Mouse (Mus musculus): ENCODE data around the gene Nrp2. TPM values are rescaled to one million over a fixed set of nuclear protein-coding genes. Genes with fewer than 3 reads are reported as not detected.

The Nrp2 gene
- total RNA-seq (2014; rRNA removed) (48.7 and 53.8 TPM in 2 replicates), polyA plus RNA-seq (2015; fragmentation: Nextera tagmentation; extraction: Ambion mirVana) (15.6 and 17.4 TPM in 2 replicates)

- no peaks in the 10 kb centered on the region for H3K36me3 ChIP-seq (ENCODE audit: insufficient read depth, low read length)
Observed at GRCm38 (mm10) chr1:62703158-62704116, at the start of gene Nrp2. Gene Nrp2, plus strand, starts transcription at chr1:62703285.

GRCm38 (mm10) chr1:62654436-62654835 is 48.6 kb upstream of the Nrp2 start:
- Histone ChIP-seq H3K27ac (no peak overlapping the region), H3K9ac (replicated peaks; ENCODE audit: low read length) (no peak overlapping the region), H3K4me2 (ENCODE audit: low read depth, low read length) (no peak overlapping the region), H3K4me1 (ENCODE audit: insufficient read depth, low read length) (no peaks in the 10 kb centered on the region), H3K36me3 (ENCODE audit: insufficient read depth, low read length) (no peaks in the 10 kb centered on the region), H3K9me3 (ENCODE audit: low read length) (no peaks in the 10 kb centered on the region), H3K4me3 (ENCODE audit: low read length) (no peak overlapping the region), H3K27me3 (ENCODE audit: insufficient read depth, low read length) (no peaks in the 10 kb centered on the region)
- TF ChIP-seq CTCF (IDR thresholded peaks at IDR 0.05; ENCODE audit: low read depth): no peak
- ATAC-seq (no peak), DNase-seq (ENCODE audit: low spot score) (no peak)
- WGBS: 67% methylated on average over 6 of the region's 6 CpGs

More at GRCm38 (mm10) chr1:62703158-62704116, at the start of gene Nrp2:
- Histone ChIP-seq H3K9me3 (ENCODE audit: low read length) (no peaks in the 10 kb centered on the region), H3K4me3 (ENCODE audit: low read length) (peak within 1 kb of the TSS; percentile 77), H3K4me1 (ENCODE audit: insufficient read depth, low read length) (peaks cover 12% of the 10 kb centered on the region), H3K27ac (peak within 1 kb of the TSS; percentile 75), H3K27me3 (ENCODE audit: insufficient read depth, low read length) (no peaks in the 10 kb centered on the region), H3K9ac (replicated peaks; ENCODE audit: low read length) (peak within 1 kb of the TSS; percentile 66), H3K4me2 (ENCODE audit: low read depth, low read length) (peak within 1 kb of the TSS; percentile 99)
- ATAC-seq: peak; percentile 84
- DNase-seq (ENCODE audit: low spot score): peak; percentile 90
- WGBS: 2% methylated on average over 65 of the region's 76 CpGs
- no peak for TF ChIP-seq CTCF (IDR thresholded peaks at IDR 0.05; ENCODE audit: low read depth)

- H3K36me3 ChIP-seq (ENCODE audit: insufficient read depth, low read length): no peaks in the 10 kb centered on the region
- DNase-seq (ENCODE audit: low spot score): peak; percentile 69
- H3K4me1 ChIP-seq (ENCODE audit: insufficient read depth, low read length): no peaks in the 10 kb centered on the region
- no peak overlapping the region for H3K4me3 ChIP-seq (ENCODE audit: low read length)
- ATAC-seq: peak; percentile 88
- no peak overlapping the region for H3K9ac ChIP-seq (replicated peaks; ENCODE audit: low read length)
- H3K27ac ChIP-seq: peak overlapping the region; percentile 69
- H3K27me3 ChIP-seq (ENCODE audit: insufficient read depth, low read length): no peaks in the 10 kb centered on the region
- TF ChIP-seq CTCF (IDR thresholded peaks at IDR 0.05; ENCODE audit: low read depth): no peak
- H3K9me3 ChIP-seq (ENCODE audit: low read length): no peaks in the 10 kb centered on the region
- WGBS: 35% methylated on average over 8 of the region's 8 CpGs
- no peak overlapping the region for H3K4me2 ChIP-seq (ENCODE audit: low read depth, low read length)
Observed at GRCm38 (mm10) chr1:62664960-62665645, 38.0 kb upstream of the Nrp2 start.

- no peak for TF ChIP-seq CTCF (IDR thresholded peaks at IDR 0.05; ENCODE audit: low read depth)
- WGBS: 79% methylated on average over 5 of the region's 5 CpGs
- H3K9ac ChIP-seq (replicated peaks; ENCODE audit: low read length): no peak overlapping the region
- ATAC-seq (no peak), DNase-seq (ENCODE audit: low spot score) (no peak)
- H3K4me2 ChIP-seq (ENCODE audit: low read depth, low read length): no peak overlapping the region
- H3K27me3 ChIP-seq (ENCODE audit: insufficient read depth, low read length): no peaks in the 10 kb centered on the region
- H3K4me3 ChIP-seq (ENCODE audit: low read length): no peak overlapping the region
- H3K36me3 ChIP-seq (ENCODE audit: insufficient read depth, low read length): no peaks in the 10 kb centered on the region
- H3K4me1 ChIP-seq (ENCODE audit: insufficient read depth, low read length): no peaks in the 10 kb centered on the region
- H3K9me3 ChIP-seq (ENCODE audit: low read length): no peaks in the 10 kb centered on the region
- H3K27ac ChIP-seq: no peak overlapping the region
Observed at GRCm38 (mm10) chr1:62665771-62666730, 37.0 kb upstream of the Nrp2 start.

GRCm38 (mm10) chr1:62666780-62667179 is 36.3 kb upstream of the Nrp2 start:
- ATAC-seq: no peak
- no peaks in the 10 kb centered on the region for H3K36me3 ChIP-seq (ENCODE audit: insufficient read depth, low read length)

More at GRCm38 (mm10) chr1:62666780-62667179, 36.3 kb upstream of the Nrp2 start:
- H3K27ac ChIP-seq: no peak overlapping the region
- no peaks in the 10 kb centered on the region for H3K4me1 ChIP-seq (ENCODE audit: insufficient read depth, low read length)
- H3K9ac ChIP-seq (replicated peaks; ENCODE audit: low read length): no peak overlapping the region
- H3K9me3 ChIP-seq (ENCODE audit: low read length): no peaks in the 10 kb centered on the region
- DNase-seq (ENCODE audit: low spot score): no peak
- no peaks in the 10 kb centered on the region for H3K27me3 ChIP-seq (ENCODE audit: insufficient read depth, low read length)
- H3K4me3 ChIP-seq (ENCODE audit: low read length): no peak overlapping the region
- no peak for TF ChIP-seq CTCF (IDR thresholded peaks at IDR 0.05; ENCODE audit: low read depth)
- WGBS: 86% methylated on average over 5 of the region's 5 CpGs
- H3K4me2 ChIP-seq (ENCODE audit: low read depth, low read length): no peak overlapping the region
